Mouse (Mus musculus) ovary, postnatal 36 days (tissue): ENCODE measurements around the gene H1fx.
A peak's percentile ranks its signal among the peaks of the same experiment; 100 is the strongest.
"Not testable (repeated sequence)": the region's sequence is repeated elsewhere in the genome, so short reads cannot be mapped to it uniquely, and the experiment has no call there.

Experiments used
- DNase-seq: peaks from one replicate; pipeline ENCODE4 v3.0.0; 2022; ENCODE audit warnings: low spot score, mixed read lengths

Gene H1fx

DNA sequence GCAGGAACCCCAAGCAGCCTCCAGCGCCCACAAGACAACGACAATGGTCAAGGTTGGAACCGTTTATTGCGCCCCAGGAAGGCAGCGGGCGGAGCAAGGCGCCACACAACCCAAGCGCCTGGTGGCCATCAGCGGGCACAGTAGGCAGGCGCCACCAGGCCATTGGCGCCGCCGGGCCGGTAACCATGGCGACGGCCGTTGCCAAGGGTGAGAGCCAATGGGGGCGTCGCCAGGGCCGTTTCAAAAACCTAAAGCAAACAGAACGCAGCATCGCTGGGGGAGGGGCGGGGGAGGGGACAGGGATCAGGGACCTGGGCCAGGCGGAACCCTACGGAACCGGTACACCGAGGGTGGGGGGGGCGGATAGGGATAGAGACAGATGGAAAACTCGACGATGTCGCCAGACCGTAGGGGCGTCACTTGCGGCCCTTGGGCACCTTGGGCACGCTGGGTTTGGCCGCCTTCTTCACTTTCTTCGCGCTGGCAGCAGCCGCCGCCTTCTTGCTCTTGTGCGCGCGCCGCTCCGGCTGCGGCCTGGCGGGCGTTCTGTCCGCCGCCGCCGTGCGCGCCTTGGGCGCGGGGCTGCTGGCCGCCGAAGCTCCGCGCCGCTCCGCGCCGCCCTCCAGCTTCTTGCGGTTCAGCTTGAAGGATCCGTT, 935 bp downstream of the H1fx start:
- peak; percentile 89 for DNase-seq

DNA sequence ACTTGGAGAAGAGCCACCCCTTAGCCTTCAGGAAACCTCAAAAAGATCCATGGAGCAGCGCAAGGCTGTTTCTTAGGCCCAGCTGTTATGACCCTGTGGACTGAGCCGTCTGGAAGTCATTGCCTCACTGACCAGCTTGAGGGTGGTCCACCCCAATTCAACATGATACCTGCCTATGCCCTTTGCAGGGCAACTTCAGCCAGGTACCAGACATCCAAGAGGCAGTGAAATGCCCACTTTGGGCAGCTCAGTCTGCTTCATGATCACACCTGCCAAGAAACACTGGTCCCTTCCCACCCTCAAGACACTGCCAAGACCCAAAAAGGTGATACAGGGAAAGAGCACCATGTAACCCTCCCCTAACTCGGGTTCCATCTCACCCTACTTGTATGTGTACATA, 1.7 kb downstream of the H1fx start:
- DNase-seq: no peak

DNA sequence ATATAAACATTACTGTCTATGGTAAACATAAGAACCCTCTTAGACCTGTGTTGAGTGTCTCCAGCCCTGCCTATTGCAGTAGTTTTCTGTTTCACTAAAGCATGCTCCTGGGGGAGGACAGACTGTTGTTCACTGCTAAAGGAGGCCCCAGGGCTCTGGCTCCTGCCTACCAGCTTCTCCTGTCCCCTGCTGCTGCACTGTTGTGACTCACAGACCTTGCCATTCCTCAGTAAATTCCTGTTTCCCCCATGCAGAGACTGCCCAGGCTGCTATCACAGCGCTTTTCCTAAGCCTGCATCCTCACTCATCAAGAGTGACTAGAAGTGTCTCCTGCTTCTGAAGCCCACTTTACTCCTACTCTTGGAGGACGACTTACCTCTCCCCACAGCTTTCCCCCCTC, 11.4 kb downstream of the H1fx start:
- no peak for DNase-seq

DNA sequence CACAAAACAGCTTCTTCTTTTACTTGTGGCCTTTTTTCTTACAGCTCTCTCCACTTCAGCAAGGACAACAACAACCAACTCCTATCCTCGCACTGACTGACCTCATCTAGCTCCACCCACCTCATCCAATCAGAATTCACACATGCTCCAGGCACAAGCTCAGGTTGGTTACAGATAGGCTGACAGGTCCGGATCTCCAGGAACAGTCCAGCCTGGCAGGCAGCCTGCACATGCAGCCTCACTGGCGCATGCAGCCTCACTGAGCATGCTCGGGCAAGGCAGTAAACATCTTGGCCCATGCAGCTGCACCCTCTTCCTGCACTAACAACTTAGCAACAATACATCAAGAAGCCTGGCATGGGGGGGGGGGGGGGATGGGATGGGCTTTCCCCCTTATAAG, 19.0 kb downstream of the H1fx start:
- not testable (repeated sequence) for DNase-seq

DNA sequence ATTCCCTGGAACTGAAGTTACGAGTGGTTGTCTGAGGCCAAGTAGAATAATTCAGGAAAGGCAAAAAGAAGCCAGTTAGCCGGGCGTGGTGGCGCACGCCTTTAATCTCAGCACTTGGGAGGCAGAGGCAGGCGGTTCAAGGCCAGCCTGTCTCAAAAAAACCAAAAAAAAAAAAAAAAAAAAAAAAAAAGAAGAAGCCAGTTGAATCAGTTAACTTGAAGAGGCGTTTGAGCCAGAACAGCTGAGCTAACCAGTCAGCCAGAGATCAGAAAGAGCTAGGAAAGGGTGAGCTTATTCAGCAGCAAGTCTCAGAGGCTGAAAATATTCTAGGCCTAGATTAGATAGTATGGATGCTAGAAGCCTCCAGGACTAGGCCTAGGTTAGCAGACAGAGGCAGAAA, 39.3 kb downstream of the H1fx start:
- DNase-seq: no peak

DNA sequence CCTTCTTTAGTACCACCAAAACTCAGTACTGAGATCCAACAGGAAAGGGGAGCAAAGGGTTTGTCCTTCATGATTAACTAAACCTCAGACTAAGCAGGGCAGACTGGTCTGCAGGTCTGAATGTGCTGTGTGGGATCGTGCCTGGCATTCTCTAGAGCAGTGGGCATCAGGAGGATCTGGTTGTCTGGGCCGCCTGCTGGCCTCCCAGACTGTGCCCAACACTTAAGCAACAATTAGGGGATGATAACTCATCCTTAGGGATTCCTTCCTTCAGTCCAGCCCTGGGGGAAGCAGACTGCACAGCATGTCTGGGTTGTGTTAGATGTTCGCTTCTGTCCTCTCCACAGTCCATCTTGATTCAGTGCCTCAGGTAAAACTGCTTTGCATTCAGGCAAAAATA, 42.5 kb downstream of the H1fx start:
- no peak for DNase-seq

DNA sequence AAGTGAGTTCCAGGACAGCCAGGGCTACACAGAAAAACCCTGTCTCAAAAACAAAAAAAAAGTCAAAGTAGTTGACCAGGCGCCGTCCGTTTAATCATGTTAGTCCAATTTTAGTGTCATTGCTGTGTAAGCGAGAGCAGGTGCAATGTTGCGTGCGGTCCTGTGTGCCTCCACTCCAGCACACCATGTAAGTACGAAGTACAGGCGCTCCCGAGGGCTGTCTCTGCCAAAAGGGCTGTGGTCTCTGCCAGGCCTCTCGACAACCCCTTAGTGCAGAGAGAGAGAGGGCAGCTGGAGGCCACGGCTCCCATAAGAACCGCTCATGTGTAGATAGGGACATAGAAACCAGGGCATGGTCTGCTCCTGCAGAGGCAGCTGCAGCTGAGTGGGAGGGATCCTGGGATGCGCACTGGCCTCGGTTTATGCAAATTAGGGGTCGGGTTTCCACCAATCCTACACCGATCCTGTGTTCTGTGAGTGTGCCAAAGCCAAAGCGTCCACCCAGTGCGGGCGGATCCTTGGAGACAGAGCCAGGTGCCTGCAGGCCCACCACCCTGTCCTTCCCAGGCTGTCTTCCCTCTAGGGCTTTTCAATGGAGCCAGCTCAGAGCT, 44.2 kb downstream of the H1fx start:
- peak; percentile 57 for DNase-seq

DNA sequence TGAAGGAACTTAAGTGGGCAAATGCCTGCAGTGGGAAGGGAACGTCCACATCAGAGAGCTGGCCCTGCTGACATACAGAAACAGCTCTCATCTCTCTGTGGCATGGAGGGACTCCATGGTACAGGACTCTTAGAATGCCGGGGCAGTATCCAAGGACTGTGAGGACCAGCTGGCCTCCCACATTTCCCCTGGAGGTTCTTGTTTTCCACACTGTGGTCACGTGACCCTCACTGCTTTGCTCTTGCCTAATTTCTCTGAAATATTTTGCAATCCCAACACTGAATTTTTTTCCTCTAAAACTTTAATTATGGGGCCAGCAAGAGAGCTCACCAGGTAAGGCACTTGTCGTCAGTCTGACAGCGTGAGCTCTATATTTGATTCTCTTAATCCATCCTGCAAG, 46.4 kb downstream of the H1fx start:
- DNase-seq: no peak
